Mouse (Mus musculus): Measurements from ENCODE around the gene Ccser1. TPM values are rescaled to one million over a fixed set of nuclear protein-coding genes. Genes with fewer than 3 reads are reported as not detected.
A peak's percentile ranks its signal among the peaks of the same experiment; 100 is the strongest.

The Ccser1 gene
- polyA plus RNA-seq, 1 experiment from 2014 or later = 24.0 TPM

DNA sequence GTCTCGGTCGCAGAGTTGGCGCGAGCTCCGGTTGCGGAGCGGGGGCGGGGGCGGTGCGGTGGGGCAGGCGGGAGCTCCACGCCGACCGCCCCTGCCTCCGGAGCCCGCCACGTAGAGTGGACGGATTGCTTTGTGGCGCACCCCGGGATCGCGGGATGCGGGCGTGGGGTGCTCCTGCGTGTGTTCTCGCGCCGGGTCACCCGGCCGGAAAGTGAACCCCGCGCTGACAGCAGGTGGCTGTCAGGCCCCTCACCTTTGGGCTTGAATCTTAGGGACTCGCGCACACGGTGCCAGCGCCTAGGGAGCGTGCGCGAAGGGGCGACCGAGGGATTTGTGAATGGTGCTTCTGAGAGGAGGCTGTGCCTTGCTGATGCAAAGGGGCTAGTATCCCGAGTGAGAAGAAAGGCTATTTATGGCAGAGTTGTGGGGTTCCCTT, 650 bp downstream of the Ccser1 start:
- Histone ChIP-seq H3K4me3 (peak overlapping the region; percentile 80), H3K9me3 (no peaks in the 10 kb centered on the region), H3K27me3 (peaks cover 4% of the 10 kb centered on the region; the same call in 1 of the 2 replicates), H3K36me3 (no peaks in the 10 kb centered on the region), H3K27ac (peak overlapping the region; percentile 95), H3K4me2 (peak overlapping the region; percentile 63), H3K4me1 (replicated peaks) (peaks cover 21% of the 10 kb centered on the region), H3K9ac (peak overlapping the region; percentile 93)
- WGBS = under 1% methylated on average over 31 of the region's 42 CpGs
- ATAC-seq (ENCODE audit: low FRiP score) = peak; percentile 55

GRCm38 (mm10) chr6:61189029-61189428, 8.9 kb downstream of the Ccser1 start:
- H3K27ac ChIP-seq = no peak overlapping the region
- no peak overlapping the region for H3K4me3 ChIP-seq
- H3K36me3 ChIP-seq = no peaks in the 10 kb centered on the region
- no peak overlapping the region for H3K4me2 ChIP-seq
- peaks cover 3% of the 10 kb centered on the region; the same call in 1 of the 2 replicates for H3K4me1 ChIP-seq (replicated peaks)
- no peaks in the 10 kb centered on the region for H3K9me3 ChIP-seq
- 53% methylated on average over 2 of the region's 2 CpGs for WGBS
- H3K9ac ChIP-seq = no peak overlapping the region
- ATAC-seq (ENCODE audit: low FRiP score) = no peak
- no peaks in the 10 kb centered on the region for H3K27me3 ChIP-seq

- H3K4me3 ChIP-seq = no peak overlapping the region
- H3K4me1 ChIP-seq (replicated peaks) = peaks cover under 1% of the 10 kb centered on the region; the same call in 1 of the 2 replicates
- ATAC-seq (ENCODE audit: low FRiP score) = no peak
Measured at GRCm38 (mm10) chr6:61191597-61192386, 11.7 kb downstream of the Ccser1 start.

DNA sequence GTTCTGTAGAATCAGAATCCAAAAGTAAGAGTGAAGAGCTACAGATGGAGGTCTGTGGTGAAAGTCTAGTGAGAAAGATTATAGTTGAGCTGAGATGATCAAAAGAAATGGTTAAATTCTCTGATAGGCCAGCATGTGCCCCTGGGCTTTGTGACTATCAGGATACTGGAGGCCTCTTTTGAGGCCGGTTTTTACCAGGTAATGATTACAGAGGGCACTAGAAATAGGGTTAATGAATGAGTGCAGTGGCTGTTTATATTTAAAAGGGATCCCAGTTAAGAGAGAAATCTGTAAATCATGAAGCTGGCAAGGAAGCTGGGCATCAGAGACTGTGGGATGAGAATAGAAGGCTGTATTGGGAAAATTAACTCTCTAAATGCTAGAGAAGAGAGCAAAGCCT, 23.2 kb downstream of the Ccser1 start:
- H3K36me3 ChIP-seq = no peaks in the 10 kb centered on the region
- H3K4me1 ChIP-seq (replicated peaks) = 0 out of 2 replicates have a peak, but pooled peaks cover 6% of the 10 kb centered on the region
- H3K27me3 ChIP-seq = no peaks in the 10 kb centered on the region
- ATAC-seq (ENCODE audit: low FRiP score) = no peak
- H3K4me3 ChIP-seq = no peak overlapping the region
- WGBS = 57% methylated on average over 1 of the region's 1 CpGs
- H3K9me3 ChIP-seq = no peaks in the 10 kb centered on the region
- H3K9ac ChIP-seq = no peak overlapping the region
- H3K4me2 ChIP-seq = no peak overlapping the region
- no peak overlapping the region for H3K27ac ChIP-seq

More at GRCm38 (mm10) chr6:61191597-61192386, 11.7 kb downstream of the Ccser1 start:
- H3K27ac ChIP-seq = no peak overlapping the region
- H3K36me3 ChIP-seq = no peaks in the 10 kb centered on the region
- no peak overlapping the region for H3K4me2 ChIP-seq
- no peak overlapping the region for H3K9ac ChIP-seq
- no peaks in the 10 kb centered on the region for H3K9me3 ChIP-seq
- no peaks in the 10 kb centered on the region for H3K27me3 ChIP-seq
- 79% methylated on average over 13 of the region's 13 CpGs for WGBS

DNA sequence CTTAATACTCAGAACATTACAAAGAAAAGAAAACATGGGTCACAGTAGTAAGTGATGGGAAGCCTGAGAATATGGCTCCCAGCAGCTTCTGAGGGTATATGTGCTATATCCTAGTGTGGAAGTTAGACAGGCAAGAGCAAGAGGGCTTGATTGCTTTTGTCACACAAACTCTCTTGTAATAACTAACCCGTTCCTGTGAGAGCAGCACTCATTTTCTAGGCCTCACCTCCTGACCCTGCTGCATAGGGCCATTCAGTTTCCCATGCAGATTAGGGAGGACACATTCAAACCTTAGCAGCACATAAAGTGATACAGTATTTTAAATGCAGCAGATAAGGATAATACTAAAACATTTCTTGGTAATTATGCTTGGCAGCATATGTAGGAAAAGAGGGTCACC, 25.9 kb downstream of the Ccser1 start:
- 25% methylated on average over 1 of the region's 1 CpGs for WGBS
- Histone ChIP-seq H3K27me3 (no peaks in the 10 kb centered on the region), H3K4me3 (no peak overlapping the region), H3K9ac (no peak overlapping the region), H3K4me1 (replicated peaks) (peaks cover 14% of the 10 kb centered on the region), H3K36me3 (no peaks in the 10 kb centered on the region), H3K9me3 (no peaks in the 10 kb centered on the region), H3K27ac (no peak overlapping the region), H3K4me2 (no peak overlapping the region)
- no peak for ATAC-seq (ENCODE audit: low FRiP score)

- ATAC-seq (ENCODE audit: low FRiP score) = no peak
- no peaks in the 10 kb centered on the region for H3K9me3 ChIP-seq
- H3K4me2 ChIP-seq = no peak overlapping the region
- no peak overlapping the region for H3K4me3 ChIP-seq
- H3K27ac ChIP-seq = no peak overlapping the region
- H3K9ac ChIP-seq = no peak overlapping the region
- no peaks in the 10 kb centered on the region for H3K27me3 ChIP-seq
- peaks cover 14% of the 10 kb centered on the region for H3K4me1 ChIP-seq (replicated peaks)
- H3K36me3 ChIP-seq = no peaks in the 10 kb centered on the region
- 83% methylated on average over 2 of the region's 2 CpGs for WGBS
Measured at GRCm38 (mm10) chr6:61206619-61207018, 26.5 kb downstream of the Ccser1 start.

DNA sequence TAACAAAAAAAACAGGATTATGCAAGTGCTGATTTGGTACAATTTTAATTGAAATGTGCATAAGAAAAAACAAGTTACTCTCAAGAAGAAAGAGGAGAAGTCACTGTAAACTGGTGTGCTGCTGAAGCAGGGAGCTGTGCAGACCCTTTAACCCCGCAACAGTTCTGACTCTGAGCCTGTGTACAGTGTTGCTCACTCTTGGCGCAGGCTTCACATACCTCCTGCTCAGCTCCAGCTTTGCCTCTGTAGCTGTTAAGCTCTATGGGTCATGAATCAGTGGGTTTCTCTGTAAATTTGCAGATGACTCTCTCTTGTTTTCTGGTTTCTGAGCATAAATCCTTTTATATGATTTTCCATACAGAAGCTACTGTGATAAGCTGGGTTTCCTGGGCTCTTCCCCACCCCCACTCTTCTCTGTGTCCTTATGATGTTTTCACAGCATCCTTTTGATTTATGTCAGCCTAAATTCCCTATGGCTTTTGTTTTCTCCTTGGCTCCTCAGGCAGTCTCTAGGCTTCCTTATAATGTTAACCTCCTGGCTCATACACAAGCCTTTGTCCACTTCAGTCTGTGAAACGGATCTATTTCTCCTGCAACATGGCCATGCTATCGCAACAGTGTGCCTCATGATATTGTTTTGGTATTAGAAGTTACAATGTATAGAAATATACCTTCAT, 30.1 kb downstream of the Ccser1 start:
- 55% methylated on average over 4 of the region's 4 CpGs for WGBS
- peak overlapping the region; percentile 53 for H3K27ac ChIP-seq
- H3K36me3 ChIP-seq = no peaks in the 10 kb centered on the region
- no peak overlapping the region for H3K4me2 ChIP-seq
- peak; percentile 75 for ATAC-seq (ENCODE audit: low FRiP score)
- H3K9ac ChIP-seq = 0 out of 2 replicates have a peak overlapping the region, but pooled peaks have one; percentile 43
- no peak overlapping the region for H3K4me3 ChIP-seq
- H3K4me1 ChIP-seq (replicated peaks) = peaks cover 8% of the 10 kb centered on the region
- H3K9me3 ChIP-seq = no peaks in the 10 kb centered on the region
- no peaks in the 10 kb centered on the region for H3K27me3 ChIP-seq

- 72% methylated on average over 8 of the region's 8 CpGs for WGBS
- H3K27me3 ChIP-seq = no peaks in the 10 kb centered on the region
- no peak for ATAC-seq (ENCODE audit: low FRiP score)
Measured at GRCm38 (mm10) chr6:61215705-61216104, 35.6 kb downstream of the Ccser1 start.

DNA sequence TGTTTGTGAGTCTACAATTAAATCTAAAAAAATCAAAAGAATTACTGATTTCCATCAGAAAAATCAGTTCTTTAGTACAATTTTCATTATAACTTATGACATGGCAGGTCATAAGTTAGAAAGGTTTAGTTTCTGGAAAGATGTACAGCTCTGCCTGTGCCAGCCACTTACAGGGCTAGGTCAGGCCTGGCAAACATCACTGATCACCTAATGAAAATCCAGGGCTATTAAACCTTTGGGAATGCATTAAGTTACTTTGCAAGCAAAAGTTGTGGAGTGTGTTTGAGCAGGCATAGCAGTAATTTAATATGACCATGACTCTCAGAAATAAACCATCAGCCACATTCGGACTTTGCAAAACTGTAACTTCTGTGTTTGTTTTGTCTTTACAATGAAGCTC, 36.4 kb downstream of the Ccser1 start:
- 89% methylated on average over 1 of the region's 1 CpGs for WGBS
- H3K4me2 ChIP-seq = no peak overlapping the region

More at GRCm38 (mm10) chr6:61215705-61216104, 35.6 kb downstream of the Ccser1 start:
- Histone ChIP-seq H3K4me2 (no peak overlapping the region), H3K4me1 (replicated peaks) (peaks cover 9% of the 10 kb centered on the region; the same call in 1 of the 2 replicates), H3K4me3 (no peak overlapping the region), H3K36me3 (no peaks in the 10 kb centered on the region), H3K9ac (no peak overlapping the region), H3K9me3 (no peaks in the 10 kb centered on the region), H3K27ac (no peak overlapping the region)

GRCm38 (mm10) chr6:61217717-61218116, 37.6 kb downstream of the Ccser1 start:
- Histone ChIP-seq H3K36me3 (no peaks in the 10 kb centered on the region), H3K9ac (no peak overlapping the region), H3K4me1 (replicated peaks) (peaks cover 9% of the 10 kb centered on the region; the same call in 1 of the 2 replicates), H3K27ac (no peak overlapping the region), H3K4me2 (no peak overlapping the region), H3K4me3 (no peak overlapping the region), H3K9me3 (no peaks in the 10 kb centered on the region), H3K27me3 (no peaks in the 10 kb centered on the region)
- WGBS = 81% methylated on average over 2 of the region's 2 CpGs
- no peak for ATAC-seq (ENCODE audit: low FRiP score)

More for the DNA sequence above, 36.4 kb downstream of the Ccser1 start:
- Histone ChIP-seq H3K36me3 (no peaks in the 10 kb centered on the region), H3K27me3 (no peaks in the 10 kb centered on the region), H3K9ac (no peak overlapping the region), H3K9me3 (no peaks in the 10 kb centered on the region), H3K4me3 (no peak overlapping the region), H3K27ac (no peak overlapping the region), H3K4me1 (replicated peaks) (peaks cover 9% of the 10 kb centered on the region; the same call in 1 of the 2 replicates)
- ATAC-seq (ENCODE audit: low FRiP score) = no peak

GRCm38 (mm10) chr6:61223563-61223962, 43.4 kb downstream of the Ccser1 start:
- Histone ChIP-seq H3K27me3 (no peaks in the 10 kb centered on the region), H3K9me3 (no peaks in the 10 kb centered on the region), H3K4me3 (no peak overlapping the region), H3K9ac (no peak overlapping the region), H3K27ac (no peak overlapping the region), H3K4me2 (no peak overlapping the region), H3K36me3 (no peaks in the 10 kb centered on the region), H3K4me1 (replicated peaks) (no peaks in the 10 kb centered on the region)
- no peak for ATAC-seq (ENCODE audit: low FRiP score)
- 88% methylated on average over 2 of the region's 2 CpGs for WGBS

DNA sequence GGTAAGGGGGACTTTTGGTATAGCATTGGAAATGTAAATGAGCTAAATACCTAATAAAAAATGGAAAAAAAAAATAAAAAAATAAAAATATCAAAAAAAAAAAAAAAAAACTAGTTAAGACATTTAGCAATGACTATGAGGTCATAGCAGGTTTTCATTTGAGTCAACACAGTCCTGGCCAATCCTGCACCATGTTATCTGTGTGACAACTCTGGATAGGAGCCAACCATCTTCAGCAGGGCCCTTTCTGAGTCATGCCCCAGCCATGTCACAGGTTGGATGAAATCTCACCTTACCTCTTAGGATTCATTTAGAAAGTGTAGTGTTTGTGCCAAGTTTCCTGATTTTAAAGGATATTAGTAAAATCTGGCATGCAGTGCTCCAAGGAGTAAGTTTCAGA, 45.2 kb downstream of the Ccser1 start:
- H3K36me3 ChIP-seq = no peaks in the 10 kb centered on the region
- no peak overlapping the region for H3K4me3 ChIP-seq
- no peak for ATAC-seq (ENCODE audit: low FRiP score)
- no peaks in the 10 kb centered on the region for H3K27me3 ChIP-seq
- H3K27ac ChIP-seq = no peak overlapping the region
- no peak overlapping the region for H3K4me2 ChIP-seq
- H3K9ac ChIP-seq = no peak overlapping the region
- no peaks in the 10 kb centered on the region for H3K9me3 ChIP-seq
- H3K4me1 ChIP-seq (replicated peaks) = no peaks in the 10 kb centered on the region
